Mouse (Mus musculus): ENCODE measurements around the gene Traf1.
A peak's percentile ranks its signal among the peaks of the same experiment; 100 is the strongest.

Gene Traf1

DNA sequence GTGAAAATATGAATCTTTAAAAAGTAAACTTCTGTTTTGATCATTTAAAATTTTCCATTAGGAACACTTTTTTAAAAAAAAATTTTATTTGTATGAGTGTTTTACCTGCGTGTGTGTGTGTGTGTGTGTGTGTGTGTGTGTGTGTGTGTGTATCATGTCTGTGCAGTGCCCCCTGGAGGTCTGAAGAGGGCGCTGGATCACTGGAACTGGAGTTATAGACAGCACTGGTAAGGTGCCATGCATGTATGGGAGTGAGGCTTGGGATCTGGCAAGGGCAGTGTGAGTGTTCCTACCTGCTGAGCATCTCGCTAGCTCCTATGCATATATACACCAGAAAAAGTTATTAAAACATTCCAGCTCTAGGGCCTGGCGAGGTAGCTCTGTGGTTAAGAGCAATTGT, 59.8 kb downstream of the Traf1 start:
- DNase-seq (ENCODE audit: low read depth), result no peak

- DNase-seq (ENCODE audit: low read depth), result peak; percentile 14
Measured at GRCm38 (mm10) chr2:34900412-34900811, 61.2 kb downstream of the Traf1 start.

- DNase-seq (ENCODE audit: low read depth), result no peak
Measured at GRCm38 (mm10) chr2:34899682-34900081, 61.9 kb downstream of the Traf1 start.

GRCm38 (mm10) chr2:34897820-34898219, 63.8 kb downstream of the Traf1 start:
- peak; percentile 71 for DNase-seq (ENCODE audit: low read depth)

DNA sequence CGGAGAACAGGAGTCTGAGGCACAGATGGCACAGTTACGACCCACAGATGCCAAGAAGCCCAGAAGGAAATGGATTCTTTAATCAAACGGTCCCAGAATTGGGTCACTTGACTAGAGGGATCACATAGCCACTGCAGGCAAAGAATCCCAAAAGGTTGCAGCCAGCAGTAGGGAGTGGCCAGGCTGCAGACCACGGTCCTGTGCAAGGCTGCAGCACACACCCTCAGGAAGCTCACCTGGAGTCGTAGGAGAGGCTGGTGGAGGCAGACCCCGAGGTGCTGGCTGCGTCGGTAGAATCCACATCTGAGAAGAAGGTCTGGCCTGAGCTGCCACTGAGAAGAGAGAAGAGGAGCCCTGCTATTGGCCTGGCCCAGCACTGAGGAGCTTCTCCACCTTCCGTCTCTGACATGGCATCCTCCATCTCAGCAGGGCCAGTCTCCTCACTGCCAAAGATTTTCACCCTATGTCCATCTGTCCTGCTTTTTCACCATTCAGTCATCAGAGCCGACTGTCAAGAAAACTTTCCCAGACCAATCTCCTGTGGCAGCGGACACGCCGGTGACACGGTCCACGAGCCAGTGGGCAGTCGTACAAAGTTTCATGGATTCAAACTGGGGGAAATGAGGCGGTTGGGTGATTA, 64.6 kb downstream of the Traf1 start:
- no peak for DNase-seq (ENCODE audit: low read depth)

GRCm38 (mm10) chr2:34895503-34896113, 66.0 kb downstream of the Traf1 start:
- DNase-seq (ENCODE audit: low read depth), result no peak

- no peak for DNase-seq (ENCODE audit: low read depth)
Measured at GRCm38 (mm10) chr2:34893950-34894349, 67.6 kb downstream of the Traf1 start.
